Mouse (Mus musculus) liver, embryonic 15.5 days (tissue): Measurements from ENCODE around the gene Acbd3. TPM values are rescaled to one million over a fixed set of nuclear protein-coding genes. Genes with fewer than 3 reads are reported as not detected.

Experiments
- ATAC-seq: fragments of 200-750 bp; cut with Nextera tagmentation; 2 replicates; pipeline ENCODE4 v1.8.0; 2017; ENCODE audit warnings: moderate number of reproducible peaks, mild to moderate bottlenecking, moderate library complexity; ENCODE audit not compliant: insufficient read depth
- H3K27ac ChIP-seq: fragments of 300-500 bp; sonication (generic); replicated peaks from 2 replicates; pipeline ENCODE4 v1.5.1; 2015; ENCODE audit warnings: mild to moderate bottlenecking, inconsistent platforms
- H3K27me3 ChIP-seq: fragments of 300-500 bp; sonication (generic); 2 replicates; pipeline ENCODE4 v1.6.1; 2015; ENCODE audit warnings: mild to moderate bottlenecking, inconsistent platforms
- H3K36me3 ChIP-seq: fragments of 300-500 bp; sonication (generic); replicated peaks from 2 replicates; pipeline ENCODE4 v1.6.1; 2015; ENCODE audit warnings: moderate library complexity, mild to moderate bottlenecking, inconsistent platforms
- H3K4me1 ChIP-seq: fragments of 300-500 bp; sonication (generic); replicated peaks from 2 replicates; pipeline ENCODE4 v1.6.1; 2015; ENCODE audit warnings: inconsistent platforms
- H3K4me2 ChIP-seq: fragments of 300-500 bp; sonication (generic); 2 replicates; pipeline ENCODE4 v1.6.1; 2015; ENCODE audit warnings: moderate library complexity, mild to moderate bottlenecking, inconsistent platforms
- H3K4me3 ChIP-seq: fragments of 300-500 bp; sonication (generic); replicated peaks from 2 replicates; pipeline ENCODE4 v1.5.1; 2015; ENCODE audit warnings: mild to moderate bottlenecking, inconsistent platforms
- H3K9ac ChIP-seq: fragments of 300-500 bp; sonication (generic); 2 replicates; pipeline ENCODE4 v1.6.1; 2015; ENCODE audit warnings: moderate library complexity, mild to moderate bottlenecking, inconsistent platforms
- H3K9me3 ChIP-seq: fragments of 300-500 bp; sonication (generic); replicated peaks from 2 replicates; pipeline ENCODE4 v1.6.1; 2016; ENCODE audit warnings: inconsistent platforms
- WGBS: fragments of 180-500 bp; shearing (Covaris S2); methylation state at CpG from one replicate; pipeline ENCODE4 v1.1.7; 2015; ENCODE audit warnings: mixed read lengths; ENCODE audit not compliant: insufficient replicate concordance; 5-methylcytosine and 5-hydroxymethylcytosine counted together
- polyA plus RNA-seq: library from polyadenylated mRNA; unstranded; fragments of >200 nt; fragmentation: Nextera tagmentation; extraction: Ambion mirVana; gene quantifications from 2 replicates; pipeline ENCODE4 v1.2.1, GENCODE M21; 2015

The Acbd3 gene
- polyA plus RNA-seq, 1 experiment from 2014 or later, result 7.6 TPM

- H3K9me3 ChIP-seq, result no peaks in the 10 kb centered on the region
- no peak overlapping the region for H3K4me3 ChIP-seq
- no peaks in the 10 kb centered on the region for H3K36me3 ChIP-seq
- no peak for ATAC-seq
- no peak overlapping the region for H3K4me2 ChIP-seq
- no peaks in the 10 kb centered on the region for H3K27me3 ChIP-seq
- H3K27ac ChIP-seq, result no peak overlapping the region
- peaks cover 47% of the 10 kb centered on the region for H3K4me1 ChIP-seq
- no peak overlapping the region for H3K9ac ChIP-seq
- 38% methylated on average over 5 of the region's 5 CpGs for WGBS
Measured at GRCm38 (mm10) chr1:180719951-180720689, 5.7 kb upstream of the Acbd3 start.

- H3K9me3 ChIP-seq, result no peaks in the 10 kb centered on the region
- no peak overlapping the region for H3K4me3 ChIP-seq
- H3K27ac ChIP-seq, result peak overlapping the region; percentile 74
- peaks cover 67% of the 10 kb centered on the region for H3K4me1 ChIP-seq
- no peaks in the 10 kb centered on the region for H3K27me3 ChIP-seq
- peak; percentile 19 for ATAC-seq
- H3K9ac ChIP-seq, result no peak overlapping the region; the same call in 1 of the 2 replicates
- peak overlapping the region; percentile 40 for H3K4me2 ChIP-seq
- 25% methylated on average over 1 of the region's 1 CpGs for WGBS
- no peaks in the 10 kb centered on the region for H3K36me3 ChIP-seq
Measured at GRCm38 (mm10) chr1:180722608-180723007, 3.2 kb upstream of the Acbd3 start.

- Histone ChIP-seq H3K4me3 (no peak overlapping the region), H3K9ac (no peak overlapping the region), H3K4me2 (no peak overlapping the region), H3K36me3 (no peaks in the 10 kb centered on the region), H3K27me3 (no peaks in the 10 kb centered on the region), H3K27ac (peak overlapping the region; percentile 74), H3K9me3 (no peaks in the 10 kb centered on the region), H3K4me1 (peaks cover 77% of the 10 kb centered on the region)
- WGBS, result 20% methylated on average over 1 of the region's 1 CpGs
- ATAC-seq, result no peak
Measured at GRCm38 (mm10) chr1:180723701-180724238, 2.1 kb upstream of the Acbd3 start.

DNA sequence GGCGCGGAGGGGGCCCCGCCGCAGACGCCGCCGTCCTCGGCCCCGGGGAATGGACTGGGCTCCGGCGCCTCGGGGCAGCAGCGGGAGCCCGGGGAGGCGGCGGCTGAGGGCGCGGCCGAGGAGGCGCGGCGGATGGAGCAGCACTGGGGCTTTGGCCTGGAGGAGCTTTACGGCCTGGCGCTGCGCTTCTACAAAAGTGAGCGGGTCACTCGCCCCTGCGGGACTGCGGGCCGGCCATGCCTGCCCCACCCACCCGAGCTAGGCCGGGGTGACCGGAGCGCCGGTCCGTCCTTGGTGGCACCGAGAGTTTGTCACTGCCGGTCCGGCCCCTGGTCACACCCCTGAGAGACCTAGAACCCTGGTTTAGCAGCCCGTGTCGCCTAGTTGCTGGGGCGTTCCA lies 340 bp downstream of the Acbd3 start:
- Histone ChIP-seq H3K9ac (peak overlapping the region; percentile 94), H3K36me3 (no peaks in the 10 kb centered on the region), H3K4me3 (peak overlapping the region; percentile 100), H3K4me2 (peak overlapping the region; percentile 87), H3K4me1 (peaks cover 88% of the 10 kb centered on the region), H3K27me3 (no peaks in the 10 kb centered on the region), H3K9me3 (no peaks in the 10 kb centered on the region), H3K27ac (peak overlapping the region; percentile 93)
- WGBS, result under 1% methylated on average over 42 of the region's 42 CpGs
- ATAC-seq, result peak; percentile 78

- no peaks in the 10 kb centered on the region for H3K9me3 ChIP-seq
- no peak for ATAC-seq
- peaks cover 6% of the 10 kb centered on the region for H3K36me3 ChIP-seq
- 0 out of 2 replicates have a peak overlapping the region, but pooled peaks have one; percentile 18 for H3K4me2 ChIP-seq
- peaks cover 59% of the 10 kb centered on the region for H3K4me1 ChIP-seq
- no peak overlapping the region for H3K9ac ChIP-seq
- H3K27ac ChIP-seq, result peak overlapping the region; percentile 34; the same call in 1 of the 2 replicates
- no peak overlapping the region for H3K4me3 ChIP-seq
- 78% methylated on average over 3 of the region's 3 CpGs for WGBS
- no peaks in the 10 kb centered on the region for H3K27me3 ChIP-seq
Measured at GRCm38 (mm10) chr1:180729231-180729630, 3.4 kb downstream of the Acbd3 start.

- no peaks in the 10 kb centered on the region for H3K9me3 ChIP-seq
- no peak for ATAC-seq
Measured at GRCm38 (mm10) chr1:180747827-180748226, 22.0 kb downstream of the Acbd3 start.

GRCm38 (mm10) chr1:180752115-180752514 lies 26.3 kb downstream of the Acbd3 start:
- H3K4me2 ChIP-seq, result no peak overlapping the region
- H3K27me3 ChIP-seq, result no peaks in the 10 kb centered on the region
- H3K4me3 ChIP-seq, result no peak overlapping the region
- no peaks in the 10 kb centered on the region for H3K9me3 ChIP-seq
- 84% methylated on average over 11 of the region's 11 CpGs for WGBS
- no peak overlapping the region for H3K27ac ChIP-seq
- no peak overlapping the region for H3K9ac ChIP-seq
- peaks cover 63% of the 10 kb centered on the region for H3K36me3 ChIP-seq
- no peak for ATAC-seq
- H3K4me1 ChIP-seq, result no peaks in the 10 kb centered on the region

More at GRCm38 (mm10) chr1:180747827-180748226, 22.0 kb downstream of the Acbd3 start:
- Histone ChIP-seq H3K36me3 (peaks cover 83% of the 10 kb centered on the region), H3K27ac (no peak overlapping the region), H3K27me3 (no peaks in the 10 kb centered on the region), H3K9ac (no peak overlapping the region), H3K4me2 (no peak overlapping the region), H3K4me3 (no peak overlapping the region), H3K4me1 (no peaks in the 10 kb centered on the region)

DNA sequence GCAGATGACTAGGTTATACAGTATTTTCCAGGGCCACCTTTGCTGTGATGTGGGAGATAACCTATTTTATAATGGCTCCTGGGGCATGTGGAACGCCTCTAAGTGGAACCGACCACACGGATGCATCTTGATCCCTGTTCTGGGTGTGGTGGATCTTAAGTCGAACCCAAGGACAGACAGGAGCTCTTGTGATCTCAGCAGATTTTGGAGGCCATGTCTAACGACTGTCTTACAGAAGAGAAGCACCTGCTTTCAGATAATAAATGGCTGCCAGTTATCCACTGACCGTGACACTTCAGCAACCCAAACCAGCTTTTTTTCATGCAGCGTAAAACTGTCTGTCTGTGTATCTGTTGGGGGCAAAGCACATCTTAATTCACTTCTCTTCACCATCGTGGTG lies 28.5 kb downstream of the Acbd3 start:
- 79% methylated on average over 8 of the region's 8 CpGs for WGBS

GRCm38 (mm10) chr1:180756711-180757110 lies 30.9 kb downstream of the Acbd3 start:
- Histone ChIP-seq H3K4me1 (peaks cover 7% of the 10 kb centered on the region), H3K9me3 (no peaks in the 10 kb centered on the region), H3K4me3 (no peak overlapping the region), H3K9ac (no peak overlapping the region), H3K36me3 (peaks cover 33% of the 10 kb centered on the region), H3K27ac (no peak overlapping the region), H3K4me2 (no peak overlapping the region), H3K27me3 (no peaks in the 10 kb centered on the region)
- no peak for ATAC-seq
- 46% methylated on average over 2 of the region's 2 CpGs for WGBS

More for the DNA sequence above, 28.5 kb downstream of the Acbd3 start:
- no peak overlapping the region for H3K9ac ChIP-seq
- H3K4me2 ChIP-seq, result no peak overlapping the region
- peaks cover 43% of the 10 kb centered on the region for H3K36me3 ChIP-seq
- no peak overlapping the region for H3K27ac ChIP-seq
- no peaks in the 10 kb centered on the region for H3K27me3 ChIP-seq
- peaks cover 7% of the 10 kb centered on the region for H3K4me1 ChIP-seq
- ATAC-seq, result no peak
- no peaks in the 10 kb centered on the region for H3K9me3 ChIP-seq
- no peak overlapping the region for H3K4me3 ChIP-seq

DNA sequence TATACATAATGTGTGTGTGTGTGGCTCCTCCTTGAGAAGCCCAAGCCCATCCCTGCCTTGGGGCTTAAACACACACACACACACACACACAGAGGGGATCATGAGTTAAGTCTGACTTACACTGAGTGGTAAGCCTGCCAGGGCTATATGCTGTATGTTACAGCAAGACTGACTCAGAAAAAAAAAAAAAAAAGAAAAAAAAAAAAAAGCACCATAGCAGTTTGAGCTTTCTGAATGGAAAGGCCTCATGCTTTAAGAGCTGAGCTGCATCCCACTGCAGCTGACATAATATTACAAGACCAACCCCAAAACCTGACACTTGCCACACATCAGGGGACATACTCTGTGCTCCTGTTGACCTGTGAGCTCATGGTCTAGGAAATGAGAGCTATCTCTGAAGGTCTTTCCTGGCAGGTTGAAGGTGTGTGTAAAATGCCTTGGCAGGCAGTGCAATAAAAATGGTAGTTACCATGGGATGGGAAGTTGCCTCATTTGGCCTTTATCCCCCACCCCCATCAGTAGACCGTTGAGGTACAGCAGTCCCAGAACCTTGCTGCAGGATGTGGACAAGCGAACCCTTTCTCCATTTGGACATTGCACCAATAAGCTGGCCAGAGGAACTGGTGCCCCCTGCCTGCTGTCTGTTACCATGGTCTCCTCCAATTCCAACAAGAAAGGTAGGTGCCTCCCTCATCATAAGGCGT lies 31.6 kb downstream of the Acbd3 start:
- peaks cover 26% of the 10 kb centered on the region for H3K36me3 ChIP-seq
- H3K4me1 ChIP-seq, result peaks cover 7% of the 10 kb centered on the region
- WGBS, result 59% methylated on average over 3 of the region's 3 CpGs
- no peak overlapping the region for H3K27ac ChIP-seq
- ATAC-seq, result peak; percentile 40; the same call in 1 of the 2 replicates
- H3K4me2 ChIP-seq, result no peak overlapping the region
- H3K9ac ChIP-seq, result no peak overlapping the region
- no peaks in the 10 kb centered on the region for H3K9me3 ChIP-seq
- peaks cover 2% of the 10 kb centered on the region; the same call in 1 of the 2 replicates for H3K27me3 ChIP-seq
- no peak overlapping the region for H3K4me3 ChIP-seq

GRCm38 (mm10) chr1:180757956-180758520 lies 32.2 kb downstream of the Acbd3 start:
- Histone ChIP-seq H3K27ac (no peak overlapping the region), H3K4me3 (no peak overlapping the region), H3K9me3 (no peaks in the 10 kb centered on the region), H3K36me3 (peaks cover 20% of the 10 kb centered on the region; the same call in 1 of the 2 replicates), H3K27me3 (peaks cover 8% of the 10 kb centered on the region), H3K4me1 (peaks cover 7% of the 10 kb centered on the region), H3K9ac (no peak overlapping the region), H3K4me2 (no peak overlapping the region)
- ATAC-seq, result no peak
- WGBS, result 72% methylated on average over 7 of the region's 7 CpGs
